Mouse (Mus musculus) ovary, postnatal 14 days (tissue): ENCODE measurements around the gene Map2k6.

Experiments
- DNase-seq: peaks from one replicate; pipeline ENCODE4 v3.0.0; 2022; ENCODE audit warnings: low spot score

Gene Map2k6

DNA sequence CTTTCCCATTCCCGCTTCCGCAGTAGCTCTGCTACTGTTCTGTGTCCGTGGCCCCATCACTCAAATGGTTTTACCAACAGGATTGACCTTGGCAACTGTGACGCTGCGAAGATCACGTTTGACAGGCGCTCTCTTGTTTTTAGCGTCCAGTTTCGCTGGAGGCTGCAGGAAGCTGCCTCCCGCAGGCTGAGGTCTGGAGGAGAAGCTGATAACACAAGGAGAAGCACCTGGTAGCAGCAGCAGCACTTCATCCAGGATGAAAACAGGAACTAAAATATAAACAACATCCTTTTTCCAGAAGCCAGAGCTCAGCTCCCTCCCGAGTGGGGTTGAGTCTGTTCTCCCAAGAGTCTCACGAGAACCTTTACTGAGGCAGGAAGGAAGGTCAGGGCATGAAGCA lies 164.3 kb downstream of the Map2k6 start:
- no peak for DNase-seq

GRCm38 (mm10) chr11:110563801-110564200 lies 164.9 kb downstream of the Map2k6 start:
- no peak for DNase-seq

DNA sequence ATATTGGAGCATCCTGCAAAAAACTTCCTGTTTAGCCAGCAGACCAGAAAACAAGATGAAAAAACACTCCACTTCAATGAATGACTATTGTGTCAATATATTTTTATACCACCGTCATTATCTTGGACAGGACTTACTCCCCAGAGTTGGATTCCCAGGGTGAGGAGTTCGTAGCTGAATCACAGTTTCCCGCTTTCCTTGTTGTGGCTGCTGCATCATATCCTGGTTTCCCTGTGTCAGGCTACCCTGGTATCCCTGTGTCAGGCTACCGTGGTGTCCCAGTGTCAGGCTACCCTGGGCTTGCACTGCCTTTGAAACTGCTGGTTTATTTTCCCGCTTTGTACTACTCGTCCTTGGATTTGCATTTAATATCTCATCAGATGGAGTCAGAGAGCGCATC lies 167.4 kb downstream of the Map2k6 start:
- no peak for DNase-seq

- peak; percentile 27 for DNase-seq
These were observed 173.6 kb downstream of the Map2k6 start for GRCm38 (mm10) chr11:110572548-110572947.
